Mouse (Mus musculus): ENCODE measurements at regions not wholly inside any gene's neighbourhood (a gene's known extent, or its start where the extent isn't known, plus 50 kb on each side); places are given as distances from the start of the nearest gene placed in this dataset.

DNA sequence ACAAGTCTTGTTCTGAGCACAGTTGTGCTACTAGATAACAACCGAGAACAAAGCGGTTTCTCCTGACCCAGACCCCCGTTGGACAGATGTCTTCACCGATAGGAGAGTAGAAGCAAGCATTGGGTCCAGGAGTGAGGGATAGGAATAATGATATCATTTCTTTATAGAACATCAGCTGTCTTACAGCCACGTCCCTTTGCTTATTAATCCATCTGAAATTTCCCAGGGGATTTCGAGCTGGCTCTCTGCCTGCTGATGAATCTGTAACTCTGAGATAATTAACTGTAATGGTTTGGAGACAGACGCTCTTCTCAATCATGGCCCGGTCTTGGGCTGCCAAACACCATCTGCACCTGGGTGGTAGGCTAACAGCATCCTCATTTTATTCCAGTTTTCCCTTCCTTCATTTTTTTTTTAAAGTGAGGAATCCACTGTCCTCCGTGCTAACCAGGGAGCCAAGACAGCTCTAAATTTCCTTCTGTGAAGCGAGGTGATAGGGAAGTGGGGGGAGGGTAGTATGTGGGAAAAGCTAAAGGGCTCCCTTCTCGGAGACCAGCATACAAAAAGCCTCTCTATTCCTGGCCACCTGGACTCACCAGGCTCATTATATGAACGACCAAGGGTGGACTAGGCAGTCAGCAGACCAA is 75.0 kb upstream of the 1700025G04Rik start:
- DNase-seq: no peak

DNA sequence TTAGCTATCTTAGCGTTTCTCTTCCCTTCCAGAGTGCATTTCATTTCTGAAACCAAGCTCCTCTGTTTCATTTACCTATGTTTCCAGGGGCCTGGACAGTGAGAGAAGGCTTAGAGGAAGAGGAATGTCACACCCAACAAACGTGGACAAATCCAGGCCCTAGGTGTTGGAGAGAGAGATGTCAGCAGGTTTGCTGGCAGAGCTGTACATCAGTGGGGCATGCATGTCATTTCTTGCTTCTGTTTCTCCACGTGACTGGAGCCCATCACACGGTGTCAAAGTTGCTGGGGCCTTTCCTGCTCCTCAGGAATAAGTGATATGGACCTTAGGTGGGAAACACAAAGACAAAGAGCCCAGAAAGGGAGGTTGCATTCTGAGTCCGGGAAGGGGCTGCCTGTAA is 74.3 kb upstream of the 1700025G04Rik start:
- no peak for DNase-seq

DNA sequence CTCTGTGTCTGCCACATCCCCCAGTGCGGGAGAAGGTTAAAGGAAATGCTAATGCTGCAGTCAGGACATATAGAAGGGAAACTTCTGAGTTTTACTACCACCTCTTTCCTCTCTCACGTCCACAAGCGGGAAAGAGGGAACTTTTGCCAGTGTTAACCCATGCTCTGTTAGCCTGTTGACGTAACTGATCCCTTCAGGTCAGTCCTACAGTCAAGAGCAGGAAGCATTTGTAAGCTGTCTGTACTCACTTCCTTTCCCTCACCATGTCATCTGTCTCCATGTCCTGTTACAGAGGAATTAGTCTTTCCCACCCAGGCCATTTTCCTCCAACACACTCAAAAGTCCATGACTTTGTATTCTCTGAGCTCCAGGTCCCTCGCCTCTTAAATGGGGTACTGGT is 62.5 kb upstream of the 1700025G04Rik start:
- DNase-seq: no peak

DNA sequence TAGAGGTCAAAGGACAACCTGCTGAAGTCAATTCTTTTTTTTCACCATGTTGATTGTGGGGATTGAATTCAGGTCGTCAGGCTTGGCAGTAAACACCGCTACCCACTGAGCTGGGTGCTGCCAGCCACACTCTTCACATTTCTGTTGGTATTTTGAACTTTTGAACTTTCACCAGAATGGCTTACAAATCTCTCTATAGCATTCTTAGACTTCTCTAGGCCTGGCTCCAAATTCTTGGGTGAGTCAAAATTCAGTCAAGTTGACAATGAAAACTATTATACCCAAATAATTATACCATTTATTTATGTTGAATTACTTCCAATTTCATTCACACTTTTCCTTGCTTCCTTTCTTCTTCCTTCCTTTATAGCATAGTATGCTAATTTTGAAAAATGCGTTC is 58.8 kb upstream of the 1700025G04Rik start:
- DNase-seq: no peak

DNA sequence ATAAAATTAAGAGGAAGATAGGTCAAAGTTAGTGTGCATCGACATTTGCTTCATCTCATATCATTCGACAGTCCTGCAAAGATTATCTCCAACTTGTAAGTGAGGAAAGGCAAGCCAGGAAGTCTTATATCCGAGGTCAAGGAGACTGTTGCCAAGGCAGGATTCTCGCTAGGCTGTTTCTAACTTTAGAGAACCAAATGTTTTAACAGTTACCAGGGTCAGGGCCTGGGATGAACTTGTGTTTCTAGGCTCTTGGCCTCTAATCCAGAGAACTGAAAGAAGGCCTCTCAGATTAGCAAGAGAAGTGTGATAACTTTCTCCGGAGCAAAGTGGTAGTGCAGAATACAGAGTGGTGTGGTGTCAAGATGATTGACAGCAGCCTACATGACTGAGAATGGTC is 50.2 kb upstream of the 1700025G04Rik start:
- DNase-seq: peak; percentile 31

Data from kidney, adult 9 months (tissue).